Mouse (Mus musculus) limb, embryonic 14.5 days (tissue): Measurements from ENCODE around the gene Aaas. TPM values are rescaled to one million over a fixed set of nuclear protein-coding genes. Genes with fewer than 3 reads are reported as not detected.

ENCODE experiments used
- ATAC-seq: fragments of 200-750 bp; cut with Nextera tagmentation; 2 replicates; pipeline ENCODE4 v1.8.0; 2017; ENCODE audit warnings: low read depth, moderate number of reproducible peaks, moderate TSS enrichment; ENCODE audit not compliant: low FRiP score
- DNase-seq: peaks from one replicate; pipeline ENCODE4 v3.0.0-alpha.2; 2015; ENCODE audit warnings: low spot score
- H3K27ac ChIP-seq: fragments of 300-500 bp; sonication (generic); replicated peaks from 2 replicates; pipeline ENCODE4 v1.5.1; 2014; ENCODE audit warnings: low read depth, mild to moderate bottlenecking, low read length, moderate library complexity, mixed read lengths
- H3K27me3 ChIP-seq: fragments of 300-500 bp; sonication (generic); 2 replicates; pipeline ENCODE4 v1.6.1; 2014; ENCODE audit warnings: low read length, mixed read lengths; ENCODE audit not compliant: control insufficient read depth, insufficient read depth
- H3K36me3 ChIP-seq: fragments of 300-500 bp; sonication (generic); 2 replicates; pipeline ENCODE4 v1.6.1; 2014; ENCODE audit warnings: mild to moderate bottlenecking, low read length, moderate library complexity, mixed read lengths; ENCODE audit not compliant: control insufficient read depth, insufficient read depth
- H3K4me1 ChIP-seq: fragments of 300-500 bp; sonication (generic); 2 replicates; pipeline ENCODE4 v1.6.1; 2014; ENCODE audit warnings: antibody characterized with exemption, low read length, mixed read lengths; ENCODE audit not compliant: control insufficient read depth, insufficient read depth
- H3K4me2 ChIP-seq: fragments of 300-500 bp; sonication (generic); replicated peaks from 2 replicates; pipeline ENCODE4 v1.6.1; 2014; ENCODE audit warnings: low read depth, mild to moderate bottlenecking, low read length, moderate library complexity; ENCODE audit not compliant: severe bottlenecking
- H3K4me3 ChIP-seq: fragments of 300-500 bp; sonication (generic); replicated peaks from 2 replicates; pipeline ENCODE4 v1.5.1; 2014; ENCODE audit warnings: low read length
- H3K9ac ChIP-seq: fragments of 300-500 bp; sonication (generic); 2 replicates; pipeline ENCODE4 v1.6.1; 2014; ENCODE audit warnings: mild to moderate bottlenecking, low read depth, low read length, moderate library complexity; ENCODE audit not compliant: severe bottlenecking
- H3K9me3 ChIP-seq: fragments of 300-500 bp; sonication (generic); 2 replicates; pipeline ENCODE4 v1.6.1; 2016; ENCODE audit warnings: low read length; ENCODE audit not compliant: control insufficient read depth
- POLR2A ChIP-seq: fragments of 200-500 bp; IDR thresholded peaks from 2 replicates; pipeline ENCODE4 v1.8.0; 2012; ENCODE audit warnings: inconsistent platforms, mild to moderate bottlenecking, moderate library complexity, borderline replicate concordance; ENCODE audit not compliant: insufficient read depth, insufficient read length; ENCODE audit errors: extremely low read depth
- WGBS: fragments of 180-500 bp; shearing (Covaris S2); extraction: QIAGEN DNeasy Blood & Tissue Kit; methylation state at CpG from one replicate; pipeline ENCODE4 v1.1.7; 2014; 5-methylcytosine and 5-hydroxymethylcytosine counted together
- polyA plus RNA-seq, 2 experiments: library from polyadenylated mRNA; depleted of rRNA in 1 of 2; stranded (reverse) in 1 of 2; unstranded in 1 of 2; fragments of >200 nt; fragmentation: Nextera tagmentation in 1 of 2; extraction: Ambion mirVana in 1 of 2; gene quantifications; 2 replicates each; pipeline versions ENCODE4 v1.2.1 to v1.2.3; 2012 to 2014

Gene Aaas
- polyA plus RNA-seq, 2 experiments = 54.4 to 65.5 TPM

GRCm38 (mm10) chr15:102335254-102335653 is 15.3 kb downstream of the Aaas start:
- H3K4me2 ChIP-seq = no peak overlapping the region
- ATAC-seq = no peak
- no peak overlapping the region for H3K27ac ChIP-seq
- DNase-seq = no peak
- H3K4me3 ChIP-seq = no peak overlapping the region
- no peaks in the 10 kb centered on the region for H3K9me3 ChIP-seq
- H3K36me3 ChIP-seq = peaks cover 78% of the 10 kb centered on the region
- no peak for TF ChIP-seq POLR2A
- WGBS = 82% methylated on average over 8 of the region's 8 CpGs
- no peaks in the 10 kb centered on the region for H3K27me3 ChIP-seq
- peaks cover 11% of the 10 kb centered on the region for H3K4me1 ChIP-seq
- no peak overlapping the region for H3K9ac ChIP-seq

- 0% methylated on average over 30 of the region's 30 CpGs for WGBS
- DNase-seq (peak; percentile 91), ATAC-seq (peak; percentile 94)
- Histone ChIP-seq H3K4me1 (peaks cover 14% of the 10 kb centered on the region), H3K4me3 (peak within 1 kb of the TSS; percentile 65), H3K36me3 (peaks cover 68% of the 10 kb centered on the region), H3K4me2 (peak within 1 kb of the TSS; percentile 83), H3K27ac (peak within 1 kb of the TSS; percentile 53), H3K9ac (peak within 1 kb of the TSS; percentile 68), H3K27me3 (no peaks in the 10 kb centered on the region), H3K9me3 (no peaks in the 10 kb centered on the region)
- TF ChIP-seq POLR2A = no peak
These were observed 19.0 kb downstream of the Aaas start, which contains the start of gene Myg1 for GRCm38 (mm10) chr15:102331610-102332015. Gene Myg1 (plus strand): TSS chr15:102331709.

GRCm38 (mm10) chr15:102326892-102327291 is 23.7 kb downstream of the Aaas start:
- no peak for DNase-seq

GRCm38 (mm10) chr15:102326022-102326576 is 24.5 kb downstream of the Aaas start, which contains the start of gene Pfdn5:
Gene Pfdn5 (plus strand): TSS chr15:102326116.
- peak; percentile 92 for ATAC-seq
- H3K27me3 ChIP-seq = no peaks in the 10 kb centered on the region
- peaks cover 61% of the 10 kb centered on the region for H3K36me3 ChIP-seq
- H3K9ac ChIP-seq = peak within 1 kb of the TSS; percentile 74
- H3K4me2 ChIP-seq = peak within 1 kb of the TSS; percentile 81
- under 1% methylated on average over 40 of the region's 40 CpGs for WGBS
- 0 out of 2 replicates have a peak, but pooled peaks have one; percentile 39 for TF ChIP-seq POLR2A
- peak within 1 kb of the TSS; percentile 76 for H3K4me3 ChIP-seq
- H3K4me1 ChIP-seq = 0 out of 2 replicates have a peak, but pooled peaks cover 4% of the 10 kb centered on the region
- no peaks in the 10 kb centered on the region for H3K9me3 ChIP-seq
- peak within 1 kb of the TSS; percentile 71 for H3K27ac ChIP-seq
- peak; percentile 83 for DNase-seq

More at GRCm38 (mm10) chr15:102326892-102327291, 23.7 kb downstream of the Aaas start:
- H3K4me2 ChIP-seq = peak overlapping the region; percentile 81
- peaks cover 54% of the 10 kb centered on the region for H3K36me3 ChIP-seq
- H3K27me3 ChIP-seq = no peaks in the 10 kb centered on the region
- TF ChIP-seq POLR2A = no peak
- H3K4me1 ChIP-seq = 0 out of 2 replicates have a peak, but pooled peaks cover 8% of the 10 kb centered on the region
- H3K9me3 ChIP-seq = no peaks in the 10 kb centered on the region
- no peak for ATAC-seq
- peak overlapping the region; percentile 74 for H3K9ac ChIP-seq
- 66% methylated on average over 8 of the region's 8 CpGs for WGBS
- H3K4me3 ChIP-seq = peak overlapping the region; percentile 76
- 0 out of 2 replicates have a peak overlapping the region, but pooled peaks have one; percentile 71 for H3K27ac ChIP-seq

- no peak for ATAC-seq
- WGBS = 69% methylated on average over 12 of the region's 12 CpGs
- H3K4me3 ChIP-seq = peak overlapping the region; percentile 76
These were observed 25.7 kb downstream of the Aaas start for GRCm38 (mm10) chr15:102324654-102325473.

More at GRCm38 (mm10) chr15:102324654-102325473, 25.7 kb downstream of the Aaas start:
- Histone ChIP-seq H3K9ac (no peak overlapping the region), H3K27me3 (no peaks in the 10 kb centered on the region), H3K4me2 (peak overlapping the region; percentile 81; the same call in 1 of the 2 replicates), H3K4me1 (0 out of 2 replicates have a peak, but pooled peaks cover 4% of the 10 kb centered on the region), H3K9me3 (no peaks in the 10 kb centered on the region), H3K27ac (no peak overlapping the region), H3K36me3 (peaks cover 63% of the 10 kb centered on the region)
- TF ChIP-seq POLR2A = no peak
- no peak for DNase-seq
